Mouse (Mus musculus) c-Kit-positive CD71-positive TER-119-negative erythroid progenitor cells, embryonic 14.5 days (primary cell): ENCODE measurements at regions not wholly inside any gene's neighbourhood (a gene's known extent, or its start where the extent isn't known, plus 50 kb on each side); places are given as distances from the start of the nearest gene placed in this dataset.

ENCODE experiments used
- DNase-seq: peaks from one replicate; pipeline ENCODE4 v3.0.0-alpha.2; 2013; ENCODE audit warnings: low read depth

DNA sequence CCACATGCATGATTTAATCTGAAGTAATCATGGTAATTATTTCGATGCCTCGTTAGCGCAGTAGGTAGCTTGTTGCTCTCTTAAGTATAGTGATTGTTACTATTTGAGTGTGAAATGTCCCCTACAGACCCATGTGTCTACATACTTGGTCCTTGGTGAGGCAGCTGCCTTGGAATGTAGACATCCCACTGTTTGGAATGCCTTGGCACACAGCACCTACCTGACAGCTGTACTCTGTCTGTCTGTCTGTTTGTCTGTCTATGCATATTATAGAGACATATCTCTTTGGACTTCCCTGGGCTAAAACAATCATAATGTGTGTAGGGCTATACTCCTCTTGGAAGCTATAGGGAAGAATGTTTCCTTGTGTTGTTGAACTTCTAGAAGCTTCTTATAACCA is 83.7 kb upstream of the Runx3 start:
- no peak for DNase-seq

- DNase-seq = no peak
These were observed 81.2 kb upstream of the Runx3 start for GRCm38 (mm10) chr4:135039234-135039633.

DNA sequence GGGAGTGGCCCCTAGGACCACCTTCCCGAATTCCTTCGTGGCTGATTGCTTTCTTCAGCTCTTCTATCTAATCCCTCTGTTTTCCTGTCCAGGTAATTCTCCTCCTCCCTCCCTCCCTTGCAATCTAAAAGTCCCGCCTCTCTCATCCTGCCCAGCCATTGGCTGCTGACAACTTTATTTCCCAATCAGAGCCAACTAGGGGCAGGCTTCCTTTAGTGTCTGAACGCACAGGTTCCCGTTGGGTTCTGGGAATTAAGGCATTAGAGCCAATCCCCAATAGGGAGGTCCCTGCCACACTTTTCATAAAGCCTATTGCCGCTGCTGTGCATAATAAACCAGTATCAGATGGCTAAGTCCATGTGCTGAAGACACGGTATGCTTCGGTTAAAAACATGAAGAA is 78.5 kb upstream of the Runx3 start:
- DNase-seq = no peak

- no peak for DNase-seq
These were observed 78.0 kb upstream of the Runx3 start for GRCm38 (mm10) chr4:135042501-135042900.

DNA sequence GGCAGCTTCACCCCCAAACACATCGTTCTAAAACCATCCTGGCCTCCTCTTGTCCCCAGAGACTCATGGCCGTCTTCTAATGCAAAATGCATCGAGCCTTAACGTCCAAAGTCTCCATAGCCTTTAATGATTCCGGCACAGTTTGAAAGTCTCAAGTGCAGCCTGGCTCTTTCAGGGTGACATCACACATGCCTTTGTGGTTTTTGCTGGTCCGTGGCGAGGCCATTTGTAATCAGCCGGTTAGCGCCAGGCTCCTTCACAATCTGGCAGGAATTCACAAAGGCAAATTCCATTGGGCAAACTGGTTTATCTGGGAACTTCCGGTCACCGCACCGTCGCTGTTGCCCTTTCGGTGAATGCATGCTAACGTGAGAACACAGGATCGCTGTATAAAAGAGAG is 75.4 kb upstream of the Runx3 start:
- DNase-seq = no peak

DNA sequence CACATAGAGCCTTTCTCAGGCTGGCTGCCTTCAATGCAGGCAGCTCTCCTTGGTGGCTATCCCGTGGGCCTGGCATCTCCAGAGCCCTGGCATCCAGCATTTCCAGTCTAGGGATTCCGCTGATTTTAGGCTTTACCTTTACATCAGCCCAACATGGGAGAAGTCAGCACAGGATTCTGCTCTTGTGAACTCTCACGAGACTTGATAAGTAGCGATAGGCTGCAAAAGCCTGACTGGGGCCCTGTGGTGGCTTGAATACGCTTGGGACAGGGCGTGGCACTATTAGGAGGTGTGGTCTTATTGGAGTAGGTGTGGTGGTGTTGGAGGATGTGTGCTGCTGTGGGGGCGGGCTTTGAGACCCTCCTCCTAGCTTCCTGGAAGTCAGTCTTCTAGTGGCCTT is 73.8 kb upstream of the Runx3 start:
- peak; percentile 37 for DNase-seq

DNA sequence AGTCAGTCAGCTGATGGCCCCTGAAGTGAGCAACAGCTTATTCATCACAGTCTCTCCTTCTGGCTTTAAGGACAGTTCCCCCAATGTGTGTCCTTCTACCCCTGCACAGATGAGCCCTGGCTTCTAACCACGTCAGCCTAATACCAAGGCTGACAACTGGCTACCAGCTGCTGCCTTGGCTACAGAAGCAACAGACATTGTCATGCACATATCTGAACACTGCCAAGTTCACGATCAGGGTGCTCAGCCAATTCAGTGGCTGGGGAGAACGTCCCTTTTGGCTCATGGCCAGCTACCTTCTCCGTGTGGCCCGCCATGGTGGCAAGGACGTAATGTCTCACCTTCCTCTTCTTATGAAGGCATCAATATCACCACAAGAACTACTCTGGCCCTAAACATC is 73.2 kb upstream of the Runx3 start:
- DNase-seq = no peak

DNA sequence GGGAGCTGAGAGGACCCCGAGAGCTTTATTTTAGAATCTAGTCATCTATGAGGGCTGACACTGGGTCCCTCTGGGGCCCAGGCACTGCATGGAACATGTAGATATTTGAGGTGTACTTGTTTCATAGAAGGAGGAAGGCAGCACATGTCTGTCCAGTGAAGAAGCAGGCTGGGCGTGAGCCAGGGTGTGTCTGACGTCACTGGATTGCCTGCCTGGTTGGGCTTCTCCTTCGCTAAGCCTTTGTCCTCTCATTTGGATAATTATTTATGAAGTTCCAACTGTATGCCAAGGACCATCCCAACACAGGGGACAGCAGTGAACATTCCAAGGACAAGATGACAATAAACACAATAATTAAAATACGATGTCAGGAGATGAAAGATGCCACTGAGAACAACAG is 72.7 kb upstream of the Runx3 start:
- DNase-seq = no peak

DNA sequence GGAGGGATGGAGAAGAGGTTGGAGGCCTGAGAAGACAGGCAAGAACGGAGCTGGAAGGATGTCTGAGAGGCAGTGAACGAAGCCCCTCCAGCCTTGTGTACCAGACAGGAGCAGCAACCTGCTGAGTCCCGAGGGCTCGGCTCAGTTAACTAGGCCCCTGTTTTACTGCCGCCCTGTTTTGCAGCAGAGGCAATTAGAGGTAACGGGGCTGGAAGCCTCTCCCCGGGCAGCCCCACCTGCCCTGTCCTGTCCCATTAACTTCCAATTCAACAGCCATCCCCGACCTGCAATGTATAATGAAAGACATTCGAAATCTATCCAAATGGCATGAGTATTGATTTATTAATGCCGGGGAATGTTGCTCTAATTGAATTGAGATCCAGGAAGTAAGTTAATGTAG is 70.5 kb upstream of the Runx3 start:
- DNase-seq = no peak

DNA sequence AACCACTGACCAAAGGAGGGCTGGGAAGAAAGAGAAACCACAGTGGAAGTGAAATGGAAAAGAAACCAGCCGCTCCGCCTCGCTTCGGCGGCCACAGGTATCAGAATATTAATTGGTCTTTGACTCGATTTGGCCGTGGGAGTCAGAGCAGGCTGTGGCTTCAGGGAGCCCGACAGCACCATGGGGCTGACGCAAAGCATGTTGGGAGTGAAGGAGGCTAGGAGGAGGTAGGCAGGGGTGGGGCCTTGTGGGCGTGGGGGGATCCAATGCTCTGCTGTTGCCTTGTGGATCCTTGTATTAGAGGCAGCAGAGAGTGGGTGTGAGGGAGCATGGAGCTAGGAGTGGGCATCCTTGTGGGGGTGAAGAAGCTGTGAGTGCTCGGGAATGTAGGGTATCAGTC is 69.0 kb upstream of the Runx3 start:
- DNase-seq = no peak

- DNase-seq = no peak
These were observed 66.9 kb upstream of the Runx3 start for GRCm38 (mm10) chr4:135053585-135053984.

GRCm38 (mm10) chr4:135054353-135054752 is 66.1 kb upstream of the Runx3 start:
- DNase-seq = no peak

DNA sequence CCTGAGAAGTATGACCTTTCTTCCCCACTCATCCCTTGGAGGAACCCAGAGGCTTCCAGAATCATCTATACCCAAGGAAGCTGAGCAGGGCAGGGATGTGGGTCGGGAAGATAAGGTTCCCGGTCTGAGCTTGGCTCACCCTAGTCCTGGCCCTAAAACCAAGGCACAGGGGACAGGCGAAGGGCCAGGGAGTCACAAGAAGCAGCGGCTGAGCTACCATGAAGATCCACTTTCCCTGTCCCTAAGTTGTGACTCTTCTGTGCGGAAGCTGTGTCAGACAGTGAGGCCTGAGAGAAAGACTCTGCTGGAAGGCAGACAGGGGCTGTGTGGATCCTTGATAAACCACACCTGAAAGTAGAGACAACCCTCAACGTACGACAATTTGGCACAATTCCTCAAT is 64.1 kb upstream of the Runx3 start:
- no peak for DNase-seq

DNA sequence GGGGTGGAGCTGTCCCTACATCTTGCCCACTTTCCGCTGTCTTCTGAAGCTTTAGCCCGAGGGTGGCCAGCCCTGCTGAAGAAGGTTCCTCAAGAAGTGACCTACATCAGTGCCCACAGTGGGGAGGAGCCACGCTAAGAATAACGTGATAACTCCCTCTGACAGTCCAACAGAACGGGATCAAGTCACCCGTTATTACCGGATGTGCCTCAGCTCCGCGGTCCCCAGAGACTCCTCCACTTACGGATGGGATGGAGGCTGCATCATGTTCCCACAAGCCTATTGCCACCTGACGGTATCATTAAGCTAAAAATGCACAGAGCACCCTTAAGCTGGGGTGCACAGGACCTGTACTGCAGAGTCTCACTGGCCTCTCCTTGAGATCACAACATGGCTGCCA is 63.2 kb upstream of the Runx3 start:
- DNase-seq = no peak

DNA sequence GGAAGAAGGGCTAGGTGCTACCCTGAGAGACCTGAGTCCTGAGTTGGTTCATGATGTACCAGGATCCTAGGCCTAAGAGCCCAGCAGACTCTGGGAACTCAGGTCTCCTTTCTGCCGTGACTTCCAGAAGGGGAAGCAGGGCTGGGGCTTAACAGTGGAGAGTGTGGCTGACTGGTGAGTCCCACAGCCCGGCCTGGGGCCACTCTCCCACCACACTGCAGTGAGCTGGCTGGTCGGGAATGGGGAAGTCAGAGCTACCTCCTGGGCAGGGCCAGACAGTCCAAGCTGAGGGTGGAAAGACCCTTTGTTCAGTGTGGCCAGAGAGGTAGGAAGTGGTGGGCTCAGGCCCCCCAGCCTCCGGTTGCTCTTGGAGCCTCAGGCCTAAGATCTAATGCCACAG is 61.6 kb upstream of the Runx3 start:
- no peak for DNase-seq

- DNase-seq = peak; percentile 21
These were observed 59.3 kb upstream of the Runx3 start for GRCm38 (mm10) chr4:135061030-135061743.

DNA sequence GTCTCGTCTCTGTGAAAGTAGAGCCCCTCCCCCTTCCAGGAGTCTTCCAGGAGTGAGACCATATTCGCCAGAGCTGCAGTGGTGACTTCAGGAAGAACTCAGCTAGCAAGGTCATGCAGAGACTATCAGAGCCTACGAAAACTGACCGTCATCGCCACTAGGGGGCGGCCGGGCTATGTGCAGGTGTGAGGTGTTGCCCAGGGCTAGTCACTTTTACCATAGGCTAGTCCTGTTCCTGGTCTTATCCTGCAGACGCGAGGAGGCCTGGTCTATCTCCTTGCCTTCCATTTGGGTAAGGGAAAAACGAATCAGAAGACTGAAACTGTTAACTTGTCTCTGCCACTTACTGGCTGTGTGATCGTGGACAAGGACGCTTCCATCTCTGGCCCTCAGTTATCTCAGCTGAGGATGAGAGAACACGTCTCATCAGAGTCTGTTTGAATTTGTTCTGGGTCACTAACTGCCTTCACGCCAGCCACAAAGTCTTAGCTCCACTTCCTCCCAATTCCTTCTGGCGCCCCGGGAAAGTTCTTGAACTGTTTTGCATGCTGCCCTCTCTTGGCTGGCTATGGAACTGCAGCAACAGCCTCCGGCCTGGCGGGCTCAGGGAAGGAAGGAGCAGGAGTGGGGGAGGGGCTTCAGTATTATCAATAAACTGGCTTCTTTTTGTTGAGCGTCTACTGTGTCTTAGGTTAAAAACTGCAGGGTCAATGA is 53.5 kb upstream of the Runx3 start:
- DNase-seq = peak; percentile 83

- DNase-seq = no peak
These were observed 52.6 kb upstream of the Runx3 start for GRCm38 (mm10) chr4:135067805-135068204.

GRCm38 (mm10) chr4:135069818-135070217 is 50.6 kb upstream of the Runx3 start:
- DNase-seq = no peak
